ENCODE assay signal across 8 mouse cellular contexts in genomic region chr7:45814841-45815240, GRCm38 (mm10). TPM values are rescaled to one million over a fixed set of nuclear protein-coding genes. Genes with fewer than 3 reads are reported as not detected.
DNase-seq lines count a peak whose midpoint lies in the region; ATAC-seq lines count a peak whose summit lies in the region.

No protein-coding gene starts in this region.

- WGBS in embryonic facial prominence, embryonic 10.5 days: 3% methylated on average over 5 of the region's 5 CpGs
- WGBS in hindbrain, embryonic 13.5 days: under 1% methylated on average over 5 of the region's 5 CpGs
- under 1% methylated on average over 5 of the region's 5 CpGs for WGBS in midbrain, embryonic 13.5 days

- H3K4me2 ChIP-seq in hindbrain, embryonic 13.5 days: peak overlapping the region; percentile 55
- peak overlapping the region; percentile 53 for H3K4me2 ChIP-seq in midbrain, embryonic 13.5 days (replicated peaks)

- peak overlapping the region; percentile 100 for H3K27ac ChIP-seq in embryonic facial prominence, embryonic 10.5 days (replicated peaks)
- peak overlapping the region; percentile 77 for H3K27ac ChIP-seq in hindbrain, embryonic 13.5 days
- H3K27ac ChIP-seq in midbrain, embryonic 13.5 days: peak overlapping the region; percentile 70

- H3K36me3 ChIP-seq in embryonic facial prominence, embryonic 10.5 days (replicated peaks): peaks cover 32% of the 10 kb centered on the region
- H3K36me3 ChIP-seq in hindbrain, embryonic 13.5 days: peaks cover 31% of the 10 kb centered on the region
- peaks cover 31% of the 10 kb centered on the region for H3K36me3 ChIP-seq in midbrain, embryonic 13.5 days

- H3K4me1 ChIP-seq in embryonic facial prominence, embryonic 10.5 days: peaks cover 41% of the 10 kb centered on the region
- peaks cover 35% of the 10 kb centered on the region for H3K4me1 ChIP-seq in hindbrain, embryonic 13.5 days (replicated peaks)
- H3K4me1 ChIP-seq in midbrain, embryonic 13.5 days (replicated peaks): peaks cover 36% of the 10 kb centered on the region

- no peak for ATAC-seq in hindbrain, embryonic 13.5 days (ENCODE audit: low FRiP score)
- no peak for ATAC-seq in midbrain, embryonic 13.5 days
- no peak for ATAC-seq in erythroid progenitor cell, adult 5-6 weeks (replicated peaks; ENCODE audit: low FRiP score, poor library complexity, severe bottlenecking)

- peak overlapping the region; percentile 98 for H3K4me3 ChIP-seq in embryonic facial prominence, embryonic 10.5 days
- H3K4me3 ChIP-seq in hindbrain, embryonic 13.5 days: peak overlapping the region; percentile 33
- peak overlapping the region; percentile 31 for H3K4me3 ChIP-seq in midbrain, embryonic 13.5 days (replicated peaks)

- H3K27me3 ChIP-seq in embryonic facial prominence, embryonic 10.5 days (replicated peaks; ENCODE audit: low read depth, poor library complexity, severe bottlenecking): peaks cover 17% of the 10 kb centered on the region
- H3K27me3 ChIP-seq in hindbrain, embryonic 13.5 days: peaks cover 16% of the 10 kb centered on the region
- H3K27me3 ChIP-seq in midbrain, embryonic 13.5 days: peaks cover 12% of the 10 kb centered on the region

- peak; percentile 31 for DNase-seq in kidney, adult 9 months
- no peak for DNase-seq in kidney, postnatal 36 days
- DNase-seq in embryonic facial prominence, embryonic 10.5 days (ENCODE audit: low spot score): no peak
- DNase-seq in thymus, postnatal 4 days: no peak
- no peak for DNase-seq in layer of hippocampus, postnatal 14 days (ENCODE audit: low spot score in 2 of 2)

- H3K9me3 ChIP-seq in embryonic facial prominence, embryonic 10.5 days: no peaks in the 10 kb centered on the region
- no peaks in the 10 kb centered on the region for H3K9me3 ChIP-seq in hindbrain, embryonic 13.5 days
- H3K9me3 ChIP-seq in midbrain, embryonic 13.5 days: no peaks in the 10 kb centered on the region

- peak overlapping the region; percentile 60 for H3K9ac ChIP-seq in hindbrain, embryonic 13.5 days
- H3K9ac ChIP-seq in midbrain, embryonic 13.5 days (replicated peaks): no peak overlapping the region; the same call in 1 of the 2 replicates

RNA-seq across cellular contexts. Expression of gene Cyth2, which starts 0.5 kb away (rescaled TPM):
- polyA plus RNA-seq in embryonic facial prominence, embryonic 10.5 days (2016; fragmentation: Nextera tagmentation; extraction: Ambion mirVana): 157 and 161 TPM in 2 replicates
- polyA plus RNA-seq in hindbrain, embryonic 13.5 days (2015; fragmentation: Nextera tagmentation; extraction: Ambion mirVana): 327 and 333 TPM in 2 replicates
- 362 and 363 TPM in 2 replicates for polyA plus RNA-seq in midbrain, embryonic 13.5 days (2015; fragmentation: Nextera tagmentation; extraction: Ambion mirVana)
- 100 to 1,000 TPM; 174 to 179 TPM for total RNA-seq in layer of hippocampus, postnatal 14 days (2021)
- total RNA-seq in erythroid progenitor cell, adult 5-6 weeks (2015; ENCODE audit: low replicate concordance): 20.5 and 29.8 TPM in 2 replicates
- total RNA-seq in erythroid progenitor cell, adult 5-6 weeks (2017; ENCODE audit: low replicate concordance): 43.8 and 48.9 TPM in 2 replicates

RNA-seq across cellular contexts. Expression of gene Kcnj14, which starts 9.7 kb away (rescaled TPM):
- 0.88 and 1.5 TPM in 2 replicates for polyA plus RNA-seq in embryonic facial prominence, embryonic 10.5 days (2016; fragmentation: Nextera tagmentation; extraction: Ambion mirVana)
- 0.50 and 0.81 TPM in 2 replicates for polyA plus RNA-seq in hindbrain, embryonic 13.5 days (2015; fragmentation: Nextera tagmentation; extraction: Ambion mirVana)
- 0.62 and 0.73 TPM in 2 replicates for polyA plus RNA-seq in midbrain, embryonic 13.5 days (2015; fragmentation: Nextera tagmentation; extraction: Ambion mirVana)
- 1 to 10 TPM; 1.6 to 2.1 TPM for total RNA-seq in layer of hippocampus, postnatal 14 days (2021)
- not detected in 2 replicates for total RNA-seq in erythroid progenitor cell, adult 5-6 weeks (2015; ENCODE audit: low replicate concordance)
- not detected in 2 replicates for total RNA-seq in erythroid progenitor cell, adult 5-6 weeks (2017; ENCODE audit: low replicate concordance)

RNA-seq across cellular contexts. Expression of gene Grwd1, which starts 15.9 kb away (rescaled TPM):
- 127 and 132 TPM in 2 replicates for polyA plus RNA-seq in embryonic facial prominence, embryonic 10.5 days (2016; fragmentation: Nextera tagmentation; extraction: Ambion mirVana)
- polyA plus RNA-seq in hindbrain, embryonic 13.5 days (2015; fragmentation: Nextera tagmentation; extraction: Ambion mirVana): 37.5 and 40.3 TPM in 2 replicates
- 39.9 and 41.7 TPM in 2 replicates for polyA plus RNA-seq in midbrain, embryonic 13.5 days (2015; fragmentation: Nextera tagmentation; extraction: Ambion mirVana)
- 10 to 100 TPM; 21.2 to 21.9 TPM for total RNA-seq in layer of hippocampus, postnatal 14 days (2021)
- total RNA-seq in erythroid progenitor cell, adult 5-6 weeks (2015; ENCODE audit: low replicate concordance): 2.5 and 2.9 TPM in 2 replicates
- 0.23 and 4.0 TPM in 2 replicates for total RNA-seq in erythroid progenitor cell, adult 5-6 weeks (2017; ENCODE audit: low replicate concordance)

RNA-seq across cellular contexts. Expression of gene Sult2b1, which starts 30.4 kb away (rescaled TPM):
- polyA plus RNA-seq in embryonic facial prominence, embryonic 10.5 days (2016; fragmentation: Nextera tagmentation; extraction: Ambion mirVana): 1.6 and 1.7 TPM in 2 replicates
- polyA plus RNA-seq in hindbrain, embryonic 13.5 days (2015; fragmentation: Nextera tagmentation; extraction: Ambion mirVana): 5.2 and 5.3 TPM in 2 replicates
- polyA plus RNA-seq in midbrain, embryonic 13.5 days (2015; fragmentation: Nextera tagmentation; extraction: Ambion mirVana): 5.5 and 5.6 TPM in 2 replicates
- total RNA-seq in layer of hippocampus, postnatal 14 days (2021): 10 to 100 TPM in 1 of 2 experiments, 1 to 10 TPM in 1; 8.7 to 12.0 TPM
- not detected in 2 replicates for total RNA-seq in erythroid progenitor cell, adult 5-6 weeks (2015; ENCODE audit: low replicate concordance)
- not detected in 2 replicates for total RNA-seq in erythroid progenitor cell, adult 5-6 weeks (2017; ENCODE audit: low replicate concordance)

RNA-seq across cellular contexts. Expression of gene Lmtk3, which starts 31.3 kb away (rescaled TPM):
- 2.1 and 3.0 TPM in 2 replicates for polyA plus RNA-seq in embryonic facial prominence, embryonic 10.5 days (2016; fragmentation: Nextera tagmentation; extraction: Ambion mirVana)
- 21.1 and 22.8 TPM in 2 replicates for polyA plus RNA-seq in hindbrain, embryonic 13.5 days (2015; fragmentation: Nextera tagmentation; extraction: Ambion mirVana)
- 22.8 and 24.0 TPM in 2 replicates for polyA plus RNA-seq in midbrain, embryonic 13.5 days (2015; fragmentation: Nextera tagmentation; extraction: Ambion mirVana)
- total RNA-seq in layer of hippocampus, postnatal 14 days (2021): 100 to 1,000 TPM; 290 to 306 TPM
- total RNA-seq in erythroid progenitor cell, adult 5-6 weeks (2015; ENCODE audit: low replicate concordance): not detected in 2 replicates
- total RNA-seq in erythroid progenitor cell, adult 5-6 weeks (2017; ENCODE audit: low replicate concordance): not detected in 2 replicates

Comparison
In these comparisons a context has a peak if more than half of its experiments do, and no peak if none do; other contexts are left out.
1. H3K4me3 ChIP-seq: peak in every context shown above with its lines; median percentile 98 in embryonic facial prominence, embryonic 10.5 days; 33 in hindbrain, embryonic 13.5 days; 31 in midbrain, embryonic 13.5 days.